Mouse (Mus musculus) heart, postnatal 4 days (tissue): ENCODE measurements around the gene Tspan15. TPM values are rescaled to one million over a fixed set of nuclear protein-coding genes. Genes with fewer than 3 reads are reported as not detected.
A peak's percentile ranks its signal among the peaks of the same experiment; 100 is the strongest.

ENCODE experiments used
- DNase-seq: peaks from one replicate; pipeline ENCODE4 v3.0.0; 2021
- total RNA-seq, 2 experiments: library from RNA; stranded (reverse); gene quantifications; 2 replicates each; pipeline ENCODE4 v1.2.3; 2021

Gene Tspan15
- total RNA-seq: 10 to 100 TPM; 10.1 to 10.3 TPM

GRCm38 (mm10) chr10:62230708-62231394, at the start of gene Tspan15:
Gene Tspan15, minus strand, starts transcription at chr10:62231251.
- peak; percentile 93 for DNase-seq

- DNase-seq: no peak
These were observed 48.6 kb upstream of the Tspan15 start for GRCm38 (mm10) chr10:62279671-62280070.

DNA sequence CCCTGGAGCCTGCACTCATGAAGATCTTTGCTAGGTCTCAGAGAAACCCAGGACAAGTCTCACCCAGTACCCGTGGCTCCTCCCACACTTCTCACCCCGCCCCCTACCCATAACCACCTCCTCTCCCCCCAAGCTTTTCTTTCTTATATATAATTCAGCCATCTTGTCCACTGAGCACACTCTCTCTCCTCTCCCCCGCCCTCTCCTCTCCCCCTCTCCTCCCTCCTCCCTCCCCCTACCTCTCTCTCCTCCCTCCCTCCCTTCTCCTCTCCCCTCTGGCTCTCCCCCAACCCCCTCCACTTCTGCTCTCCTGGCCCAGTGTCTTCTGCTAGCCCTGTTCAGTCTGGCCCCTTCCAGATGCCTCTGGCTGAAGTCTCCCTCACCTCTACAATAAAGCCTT, 48.0 kb upstream of the Tspan15 start:
- no peak for DNase-seq

DNA sequence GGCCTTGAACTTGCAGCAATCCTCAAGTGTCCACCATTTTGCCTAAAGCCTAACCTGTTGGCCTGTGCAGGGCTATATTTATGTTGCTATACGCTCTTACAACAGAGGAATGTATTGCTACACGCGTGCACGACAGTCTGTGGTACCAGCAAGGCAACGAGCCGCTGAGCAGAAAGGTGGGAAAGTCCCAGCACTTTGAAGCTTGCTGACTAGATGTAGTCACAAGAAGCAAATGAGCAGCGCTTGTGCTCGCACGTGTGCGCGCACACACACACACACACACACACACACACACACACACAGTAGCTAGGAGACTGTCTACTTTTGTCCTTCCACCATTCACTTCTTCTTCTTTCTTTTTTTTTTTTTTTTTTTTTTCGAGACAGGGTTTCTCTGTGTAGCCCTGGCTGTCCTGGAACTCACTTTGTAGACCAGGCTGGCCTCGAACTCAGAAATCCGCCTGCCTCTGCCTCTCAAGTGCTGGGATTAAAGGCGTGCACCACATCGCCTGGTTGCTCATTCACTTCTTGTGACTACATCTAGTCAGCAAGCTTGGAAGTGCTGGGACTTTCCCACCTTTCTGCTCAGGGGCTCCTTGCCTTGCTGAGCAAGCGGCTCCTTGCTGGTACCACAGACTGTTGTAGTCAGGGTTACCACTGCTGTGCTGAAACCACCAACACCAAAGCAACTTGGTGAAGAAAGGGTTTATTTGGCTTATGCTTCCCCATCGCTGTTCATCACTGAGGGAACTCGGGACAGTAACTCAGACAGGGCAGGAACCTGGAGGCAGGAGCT, 46.6 kb upstream of the Tspan15 start:
- DNase-seq: no peak

DNA sequence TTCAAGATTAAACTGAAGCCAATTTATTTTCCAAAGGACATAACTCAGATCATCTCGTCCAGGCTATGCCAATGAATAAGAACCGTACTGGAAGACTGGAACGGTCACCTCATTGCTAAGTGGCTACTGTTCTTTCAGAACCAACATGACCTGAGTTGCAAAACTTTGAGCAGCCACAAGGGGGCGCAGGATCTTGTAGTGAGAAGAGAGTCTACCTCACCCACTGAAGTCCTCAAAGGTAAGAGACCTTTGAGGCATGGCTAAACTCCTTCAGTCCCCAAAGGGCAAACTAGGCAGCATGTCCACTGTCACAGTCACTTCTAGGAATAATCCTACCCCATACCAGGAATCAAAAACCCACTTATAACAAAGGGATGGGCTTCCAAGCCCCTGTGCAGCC, 44.2 kb upstream of the Tspan15 start:
- peak; percentile 92 for DNase-seq

DNA sequence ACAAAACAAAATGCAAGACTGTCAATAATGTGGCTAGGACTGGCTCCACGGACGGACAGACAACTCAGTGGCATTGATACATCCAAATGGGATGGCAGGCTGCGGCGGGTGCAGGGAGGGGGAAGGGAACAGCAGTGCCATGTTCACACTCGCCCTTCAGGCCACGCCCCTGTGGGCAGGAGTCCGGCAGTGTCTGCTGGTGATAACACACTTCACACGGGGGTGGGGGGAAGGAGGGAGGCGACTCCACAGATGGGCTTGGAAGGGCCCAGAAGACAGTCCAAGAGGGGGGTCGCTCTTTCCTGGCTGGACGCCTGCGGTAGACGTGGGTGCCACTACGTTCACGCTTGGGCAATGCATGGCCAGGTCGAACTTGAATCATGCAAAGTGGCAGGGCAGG, 38.2 kb upstream of the Tspan15 start:
- no peak for DNase-seq

DNA sequence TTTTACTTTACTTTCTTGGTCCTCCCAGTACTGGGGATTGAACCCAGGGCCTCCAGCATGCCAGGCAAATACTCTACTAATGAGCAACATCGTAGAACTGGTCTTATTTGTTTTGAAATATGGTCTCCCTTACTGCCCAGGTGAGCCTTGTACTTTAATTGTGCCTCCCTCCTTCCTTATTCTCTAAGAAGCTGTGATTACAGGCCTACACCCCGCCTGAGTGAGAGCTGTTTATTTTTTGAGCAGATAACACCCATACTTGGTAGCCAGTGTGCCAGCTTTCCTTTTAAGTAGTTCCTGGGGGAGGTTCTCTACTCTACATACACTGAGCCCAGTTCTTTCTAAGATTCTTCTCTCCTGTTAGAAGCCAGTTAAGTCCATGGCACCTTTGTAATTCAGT, 33.2 kb upstream of the Tspan15 start:
- DNase-seq: no peak

- peak; percentile 73 for DNase-seq
These were observed 30.2 kb upstream of the Tspan15 start for GRCm38 (mm10) chr10:62261115-62261886.

- DNase-seq: no peak
These were observed 27.2 kb upstream of the Tspan15 start for GRCm38 (mm10) chr10:62258298-62258697.

DNA sequence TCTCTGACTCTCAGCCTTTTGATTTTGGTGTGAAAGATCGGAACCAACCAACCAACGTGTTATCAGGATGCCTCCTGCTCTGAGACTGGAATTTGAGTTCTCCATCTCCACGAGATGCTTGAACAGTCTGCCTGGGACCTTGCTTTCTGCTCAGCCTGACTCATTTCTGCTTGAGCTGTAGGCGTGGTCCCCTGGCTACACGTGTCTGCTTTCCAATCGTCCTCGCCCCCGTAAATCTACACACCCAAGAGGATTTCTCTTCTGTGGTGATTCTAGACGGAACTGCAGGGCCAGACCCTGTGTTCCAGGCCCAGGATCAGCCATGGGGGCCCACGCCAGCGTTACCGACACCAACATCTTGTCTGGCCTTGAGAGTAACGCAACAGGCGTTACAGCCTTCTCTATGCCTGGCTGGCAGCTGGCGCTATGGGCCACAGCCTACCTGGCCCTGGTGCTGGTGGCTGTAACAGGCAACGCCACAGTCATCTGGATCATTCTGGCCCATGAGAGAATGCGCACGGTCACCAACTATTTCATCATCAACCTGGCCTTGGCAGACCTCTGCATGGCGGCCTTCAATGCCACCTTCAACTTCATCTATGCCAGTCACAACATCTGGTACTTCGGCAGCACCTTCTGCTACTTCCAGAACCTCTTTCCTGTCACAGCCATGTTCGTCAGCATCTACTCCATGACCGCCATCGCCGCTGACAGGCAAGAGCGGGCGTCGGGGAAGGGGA, 21.6 kb upstream of the Tspan15 start:
- no peak for DNase-seq

DNA sequence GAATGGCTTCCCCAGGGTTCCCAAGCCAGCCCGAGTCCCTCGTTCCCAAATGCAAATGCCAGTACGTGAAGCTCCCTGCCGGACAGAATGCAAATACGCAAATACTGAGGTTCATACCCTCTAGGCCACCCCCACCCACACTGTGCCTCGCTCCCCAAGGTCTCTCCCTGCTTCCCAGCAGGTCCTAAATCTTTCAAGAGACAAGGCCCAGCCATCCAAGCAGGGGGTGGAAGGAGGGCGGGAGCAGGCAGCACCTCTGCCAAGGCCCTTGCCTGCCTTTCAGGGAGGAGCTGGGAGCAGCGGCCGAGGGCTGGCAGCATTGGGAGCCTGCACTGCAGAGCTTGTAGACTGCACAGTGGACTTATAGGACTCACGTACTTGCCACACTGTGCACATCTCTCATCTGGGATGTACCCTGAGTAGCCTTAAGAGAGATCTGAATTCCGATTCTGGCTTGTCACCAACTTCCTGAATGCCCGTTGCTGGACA, 21.0 kb upstream of the Tspan15 start, which contains the start of gene Tacr2:
Tacr2 (plus strand) TSS at position 439 of the 489 bp plus-strand sequence.
- DNase-seq: no peak

GRCm38 (mm10) chr10:62247815-62248214, 16.8 kb upstream of the Tspan15 start:
- no peak for DNase-seq

- no peak for DNase-seq
These were observed 16.1 kb upstream of the Tspan15 start for GRCm38 (mm10) chr10:62247156-62247555.

GRCm38 (mm10) chr10:62244067-62244466, 13.0 kb upstream of the Tspan15 start:
- no peak for DNase-seq

- peak; percentile 73 for DNase-seq
These were observed 11.8 kb upstream of the Tspan15 start for GRCm38 (mm10) chr10:62242896-62243295.

- no peak for DNase-seq
These were observed 11.3 kb upstream of the Tspan15 start for GRCm38 (mm10) chr10:62242358-62242757.

DNA sequence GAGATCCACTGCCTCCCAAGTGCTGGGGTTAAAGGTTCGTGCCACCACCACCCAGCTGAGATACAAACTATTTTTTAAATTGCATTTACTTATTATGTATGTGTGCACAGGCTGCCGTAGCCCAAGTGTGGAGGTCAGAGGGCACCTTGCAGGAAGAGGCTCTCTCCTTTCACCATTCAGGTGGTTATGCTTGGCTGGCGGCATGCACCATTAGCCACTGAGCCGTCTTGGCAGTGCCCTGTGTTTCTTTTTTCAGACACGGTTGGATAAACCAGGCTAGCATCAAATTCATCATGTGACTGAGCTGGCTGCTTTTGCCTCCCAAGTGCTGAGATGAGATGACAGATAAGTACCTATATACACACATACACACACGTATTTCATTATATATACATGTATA, 8.2 kb upstream of the Tspan15 start:
- DNase-seq: no peak

DNA sequence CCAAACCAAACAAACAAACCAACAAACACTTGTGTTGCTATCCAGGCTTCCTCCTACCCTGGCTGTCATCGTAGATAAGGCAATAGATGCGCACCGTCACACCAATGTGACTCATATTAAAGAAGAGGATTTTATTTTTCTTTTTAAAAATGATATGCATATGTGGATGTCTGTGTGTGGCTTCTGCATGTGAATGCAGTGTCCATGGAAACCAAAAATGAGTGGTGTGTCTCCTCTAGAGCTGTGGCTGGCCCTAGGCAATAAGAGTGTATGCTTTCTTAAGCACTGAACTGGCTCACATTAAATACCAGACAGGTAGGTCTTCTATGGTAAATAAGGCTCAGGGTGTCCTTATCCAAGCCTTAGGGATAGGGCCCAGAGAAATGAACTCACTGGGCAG, 7.6 kb upstream of the Tspan15 start:
- DNase-seq: no peak

DNA sequence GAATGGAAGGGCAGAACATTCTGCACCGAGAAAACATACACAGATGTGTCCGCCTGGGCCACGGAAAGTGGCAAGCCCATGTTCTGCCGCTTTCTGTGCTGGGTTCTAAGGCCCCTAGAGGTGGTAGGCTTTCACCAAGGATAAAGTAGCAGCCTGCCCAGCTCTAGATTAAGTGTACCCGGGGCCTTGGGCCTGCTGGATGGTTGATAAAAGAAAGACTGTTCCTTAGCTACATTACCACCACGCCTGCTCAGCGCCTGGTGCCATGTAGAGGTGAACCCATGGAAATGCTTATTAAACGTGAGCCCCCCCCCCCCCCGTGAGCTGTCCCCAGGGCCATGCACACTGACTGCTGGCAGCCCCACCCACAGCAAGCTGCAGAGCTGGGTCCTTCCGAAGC, 6.2 kb upstream of the Tspan15 start:
- no peak for DNase-seq

GRCm38 (mm10) chr10:62236165-62236564, 5.1 kb upstream of the Tspan15 start:
- DNase-seq: no peak

DNA sequence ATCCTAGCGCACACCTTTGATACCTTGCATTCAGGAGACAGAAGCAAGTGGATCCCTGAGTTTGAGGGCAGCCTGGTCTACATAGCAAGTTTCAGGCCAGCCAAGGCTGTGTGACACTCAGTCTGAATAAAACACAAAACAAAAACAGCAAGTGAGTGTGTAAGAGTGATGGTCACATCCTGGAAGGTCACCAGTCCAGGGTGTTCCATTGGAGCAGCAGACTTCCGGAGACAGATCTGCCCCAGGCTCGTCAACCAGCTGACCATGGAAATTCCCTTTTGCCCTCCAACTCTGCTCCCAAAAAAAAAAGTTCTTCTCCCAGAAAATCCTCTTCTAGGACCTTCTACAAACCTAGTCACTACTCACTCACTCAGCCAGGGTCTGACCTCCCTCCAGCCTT, 760 bp upstream of the Tspan15 start:
- no peak for DNase-seq

DNA sequence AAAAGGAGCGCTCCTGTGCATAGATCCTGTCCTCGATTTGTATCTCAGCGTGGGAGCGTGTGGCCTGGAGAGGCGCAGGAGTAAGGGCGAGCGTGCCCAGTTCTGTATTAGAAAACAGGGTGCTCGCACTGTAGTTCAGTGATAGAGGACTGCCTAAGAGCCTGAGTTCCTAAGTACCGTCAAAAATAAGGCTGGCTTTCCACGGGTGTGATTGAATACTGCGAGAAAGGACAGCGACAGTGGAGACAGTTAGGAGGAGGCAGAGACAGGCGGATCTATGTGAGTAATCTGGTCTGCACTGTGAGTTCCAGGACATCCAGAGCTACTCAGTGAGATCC, 313 bp upstream of the Tspan15 start:
- no peak for DNase-seq
